Mouse (Mus musculus) myocyte (in vitro differentiated cells): ENCODE measurements around the gene St3gal4. TPM values are rescaled to one million over a fixed set of nuclear protein-coding genes. Genes with fewer than 3 reads are reported as not detected.

Experiments
- H3K27me3 ChIP-seq: one replicate; pipeline ENCODE4 v1.6.1; 2011; ENCODE audit not compliant: control insufficient read depth, insufficient read depth, insufficient read length
- H3K36me3 ChIP-seq: one replicate; pipeline ENCODE4 v1.6.1; 2011; ENCODE audit not compliant: control insufficient read depth, insufficient read depth
- H3K4me2 ChIP-seq: one replicate; pipeline ENCODE4 v1.6.1; 2011; ENCODE audit warnings: low read depth, control low read depth
- H3K4me3 ChIP-seq: one replicate; pipeline ENCODE4 v1.5.1; 2011; ENCODE audit warnings: mild to moderate bottlenecking, control low read depth, moderate library complexity
- H3K79me2 ChIP-seq: one replicate; pipeline ENCODE4 v1.6.1; 2011; ENCODE audit not compliant: control insufficient read depth, insufficient read depth
- H3ac ChIP-seq: one replicate; pipeline ENCODE4 v1.6.1; 2011; ENCODE audit not compliant: control insufficient read depth, insufficient read length
- CEBPB ChIP-seq: IDR thresholded peaks from 2 replicates; pipeline ENCODE4 v1.6.1; 2011; ENCODE audit warnings: mild to moderate bottlenecking, moderate library complexity; ENCODE audit not compliant: poor library complexity, insufficient read depth, severe bottlenecking
- E2F4 ChIP-seq: IDR thresholded peaks from one replicate; pipeline ENCODE4 v1.6.1; 2011; ENCODE audit warnings: mild to moderate bottlenecking, control low read depth, moderate library complexity; ENCODE audit not compliant: insufficient read depth
- MAX ChIP-seq: IDR thresholded peaks from one replicate; pipeline ENCODE4 v1.6.1; 2011; ENCODE audit warnings: low read depth, mild to moderate bottlenecking, control low read depth
- MYOD1 ChIP-seq, 3 experiments: IDR thresholded peaks; one replicate each; pipeline ENCODE4 v1.6.1; 2011; ENCODE audit warnings: control low read depth in 2 of 3, low read depth in 2 of 3, mild to moderate bottlenecking in 2 of 3, moderate library complexity in 1 of 3; ENCODE audit not compliant: insufficient read length in 2 of 3, control insufficient read depth in 1 of 3
- MYOG ChIP-seq, 3 experiments: IDR thresholded peaks; one replicate each; pipeline ENCODE4 v1.6.1; 2011; ENCODE audit warnings: control low read depth in 2 of 3, low read depth in 2 of 3, mild to moderate bottlenecking in 2 of 3; ENCODE audit not compliant: insufficient read length in 2 of 3, control insufficient read depth in 1 of 3, insufficient read depth in 1 of 3
- POLR2A ChIP-seq: IDR thresholded peaks from one replicate; pipeline ENCODE4 v1.6.1; 2011; ENCODE audit warnings: low read depth, mild to moderate bottlenecking, control low read depth, moderate library complexity; ENCODE audit not compliant: insufficient read length
- POLR2AphosphoS2 ChIP-seq: IDR thresholded peaks from one replicate; pipeline ENCODE4 v1.6.1; 2011; ENCODE audit warnings: low read depth, control low read depth; ENCODE audit not compliant: insufficient read length
- REST ChIP-seq: IDR thresholded peaks from one replicate; pipeline ENCODE4 v1.6.1; 2011; ENCODE audit warnings: mild to moderate bottlenecking, control low read depth, moderate library complexity; ENCODE audit not compliant: insufficient read depth, insufficient read length
- SRF ChIP-seq: IDR thresholded peaks from one replicate; pipeline ENCODE4 v1.6.1; 2011; ENCODE audit warnings: low read depth; ENCODE audit not compliant: control insufficient read depth, insufficient read length
- TCF12 ChIP-seq: IDR thresholded peaks from one replicate; pipeline ENCODE4 v1.6.1; 2011; ENCODE audit warnings: mild to moderate bottlenecking, control low read depth; ENCODE audit not compliant: poor library complexity, insufficient read depth, severe bottlenecking
- TCF3 ChIP-seq: IDR thresholded peaks from one replicate; pipeline ENCODE4 v1.6.1; 2011; ENCODE audit warnings: low read depth, control low read depth; ENCODE audit not compliant: insufficient read length
- USF1 ChIP-seq: IDR thresholded peaks from one replicate; pipeline ENCODE4 v1.6.1; 2011; ENCODE audit warnings: low read depth, mild to moderate bottlenecking, control low read depth, moderate library complexity
- polyA plus RNA-seq: library from polyadenylated mRNA; unstranded; fragments of >200 nt; fragmentation: generic; extraction: Trizol; gene quantifications from one replicate; pipeline ENCODE4 v1.2.1, GENCODE M21; 2012; ENCODE audit warnings: missing spikeins

Gene St3gal4
- polyA plus RNA-seq, 1 experiment = 24.0 TPM

GRCm38 (mm10) chr9:35131637-35132397 is 12.7 kb upstream of the St3gal4 start:
- TF ChIP-seq MAX (no peak), TCF3 (no peak), MYOG (IDR thresholded peaks at IDR 0.05; ENCODE audit: control insufficient read depth in 1 of 3, insufficient read depth in 1 of 3, insufficient read length in 2 of 3, low read depth in 2 of 3) (no peak), USF1 (no peak), REST (no peak), CEBPB (no peak), MYOD1 (IDR thresholded peaks at IDR 0.05; ENCODE audit: control insufficient read depth in 1 of 3, insufficient read length in 2 of 3, low read depth in 2 of 3) (no peak), E2F4 (no peak), POLR2A (no peak), POLR2AphosphoS2 (no peak), SRF (no peak), TCF12 (no peak)
- H3K36me3 ChIP-seq = peaks cover 6% of the 10 kb centered on the region
- no peaks in the 10 kb centered on the region for H3K79me2 ChIP-seq
- no peak overlapping the region for H3ac ChIP-seq
- no peak overlapping the region for H3K4me3 ChIP-seq
- no peak overlapping the region for H3K4me2 ChIP-seq
- no peaks in the 10 kb centered on the region for H3K27me3 ChIP-seq

GRCm38 (mm10) chr9:35128995-35129418 is 9.9 kb upstream of the St3gal4 start:
- H3K4me3 ChIP-seq = no peak overlapping the region
- TF ChIP-seq POLR2AphosphoS2 (peak; percentile 31), TCF3 (no peak)
- no peak overlapping the region for H3ac ChIP-seq
- no peaks in the 10 kb centered on the region for H3K27me3 ChIP-seq
- peaks cover 14% of the 10 kb centered on the region for H3K36me3 ChIP-seq
- H3K4me2 ChIP-seq = no peak overlapping the region
- no peaks in the 10 kb centered on the region for H3K79me2 ChIP-seq

- Histone ChIP-seq H3ac (no peak overlapping the region), H3K79me2 (no peaks in the 10 kb centered on the region), H3K27me3 (no peaks in the 10 kb centered on the region), H3K36me3 (peaks cover 14% of the 10 kb centered on the region), H3K4me2 (no peak overlapping the region), H3K4me3 (no peak overlapping the region)
- TF ChIP-seq TCF12 (no peak), REST (no peak), CEBPB (no peak), POLR2A (no peak), MYOG (IDR thresholded peaks at IDR 0.05; ENCODE audit: control insufficient read depth in 1 of 3, insufficient read depth in 1 of 3, insufficient read length in 2 of 3, low read depth in 2 of 3) (no peak), USF1 (no peak), TCF3 (no peak), SRF (no peak), MYOD1 (IDR thresholded peaks at IDR 0.05; ENCODE audit: control insufficient read depth in 1 of 3, insufficient read length in 2 of 3, low read depth in 2 of 3) (no peak)
Measured at GRCm38 (mm10) chr9:35128564-35128963, 9.5 kb upstream of the St3gal4 start.

GRCm38 (mm10) chr9:35127561-35127960 is 8.5 kb upstream of the St3gal4 start:
- peaks cover 16% of the 10 kb centered on the region for H3K36me3 ChIP-seq
- TF ChIP-seq POLR2AphosphoS2 (no peak), MAX (no peak), POLR2A (no peak), TCF12 (no peak), USF1 (no peak), MYOD1 (IDR thresholded peaks at IDR 0.05; ENCODE audit: control insufficient read depth in 1 of 3, insufficient read length in 2 of 3, low read depth in 2 of 3) (no peak), SRF (no peak), E2F4 (no peak), TCF3 (no peak), CEBPB (no peak), MYOG (IDR thresholded peaks at IDR 0.05; ENCODE audit: control insufficient read depth in 1 of 3, insufficient read depth in 1 of 3, insufficient read length in 2 of 3, low read depth in 2 of 3) (no peak), REST (no peak)
- H3K4me3 ChIP-seq = no peak overlapping the region

GRCm38 (mm10) chr9:35127147-35127546 is 8.1 kb upstream of the St3gal4 start:
- H3K4me3 ChIP-seq = no peak overlapping the region
- no peak overlapping the region for H3K4me2 ChIP-seq
- no peaks in the 10 kb centered on the region for H3K27me3 ChIP-seq
- TF ChIP-seq TCF3 (no peak), MAX (no peak), MYOD1 (IDR thresholded peaks at IDR 0.05; ENCODE audit: control insufficient read depth in 1 of 3, insufficient read length in 2 of 3, low read depth in 2 of 3) (no peak), E2F4 (no peak), SRF (no peak), MYOG (IDR thresholded peaks at IDR 0.05; ENCODE audit: control insufficient read depth in 1 of 3, insufficient read depth in 1 of 3, insufficient read length in 2 of 3, low read depth in 2 of 3) (no peak), USF1 (no peak), TCF12 (no peak), CEBPB (no peak), REST (no peak)
- H3K79me2 ChIP-seq = no peaks in the 10 kb centered on the region
- H3K36me3 ChIP-seq = peaks cover 18% of the 10 kb centered on the region
- no peak overlapping the region for H3ac ChIP-seq

More at GRCm38 (mm10) chr9:35127561-35127960, 8.5 kb upstream of the St3gal4 start:
- Histone ChIP-seq H3K4me2 (no peak overlapping the region), H3K27me3 (no peaks in the 10 kb centered on the region), H3ac (no peak overlapping the region), H3K79me2 (no peaks in the 10 kb centered on the region)
